Mouse (Mus musculus) midbrain, embryonic 10.5 days (tissue): Measurements from ENCODE around the gene Klhl24. TPM values are rescaled to one million over a fixed set of nuclear protein-coding genes. Genes with fewer than 3 reads are reported as not detected.
"Not testable (repeated sequence)": the region's sequence is repeated elsewhere in the genome, so short reads cannot be mapped to it uniquely, and the experiment has no call there.

ENCODE experiments used
- DNase-seq: peaks from one replicate; pipeline ENCODE4 v3.0.0-alpha.2; 2017; ENCODE audit warnings: low spot score
- H3K27ac ChIP-seq: fragments of 300-500 bp; sonication (generic); replicated peaks from 2 replicates; pipeline ENCODE4 v1.5.1; 2016; ENCODE audit warnings: mild to moderate bottlenecking
- H3K27me3 ChIP-seq: fragments of 300-500 bp; sonication (generic); 2 replicates; pipeline ENCODE4 v1.6.1; 2016; ENCODE audit warnings: low read depth, mild to moderate bottlenecking; ENCODE audit not compliant: poor library complexity, severe bottlenecking
- H3K36me3 ChIP-seq: fragments of 300-500 bp; sonication (generic); 2 replicates; pipeline ENCODE4 v1.6.1; 2016; ENCODE audit warnings: mild to moderate bottlenecking, moderate library complexity
- H3K4me1 ChIP-seq: fragments of 300-500 bp; sonication (generic); 2 replicates; pipeline ENCODE4 v1.6.1; 2016
- H3K4me3 ChIP-seq: fragments of 300-500 bp; sonication (generic); 2 replicates; pipeline ENCODE4 v1.5.1; 2016; ENCODE audit warnings: mild to moderate bottlenecking, moderate library complexity
- H3K9me3 ChIP-seq: fragments of 300-500 bp; sonication (generic); replicated peaks from 2 replicates; pipeline ENCODE4 v1.6.1; 2016; ENCODE audit warnings: mild to moderate bottlenecking
- WGBS: fragments of 180-500 bp; shearing (Covaris S2); methylation state at CpG from one replicate; pipeline ENCODE4 v1.1.7; 2016; 5-methylcytosine and 5-hydroxymethylcytosine counted together
- polyA plus RNA-seq: library from polyadenylated mRNA; unstranded; fragments of >200 nt; fragmentation: Nextera tagmentation; extraction: Ambion mirVana; gene quantifications from 2 replicates; pipeline ENCODE4 v1.2.1, GENCODE M21; 2016

Klhl24 gene
- polyA plus RNA-seq, 1 experiment from 2014 or later: 20.6 TPM

DNA sequence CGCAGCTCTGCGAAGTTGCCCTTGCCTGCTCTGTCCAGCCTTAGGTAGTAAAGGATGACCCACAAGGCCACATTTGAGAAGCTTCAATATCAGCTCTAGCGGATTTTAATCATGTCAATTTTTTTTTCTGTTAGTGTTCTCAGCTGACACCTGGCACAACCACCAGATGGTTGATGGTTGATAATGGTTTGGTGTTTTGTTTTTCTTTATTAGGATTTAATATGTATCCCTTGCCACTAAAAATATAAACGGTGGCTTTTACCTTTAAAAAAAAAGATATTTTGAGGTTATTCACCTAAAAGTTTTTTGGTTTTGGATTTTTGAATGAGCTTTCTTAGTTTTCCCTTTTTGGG lies 1.0 kb downstream of the Klhl24 start:
- peak overlapping the region; percentile 98 for H3K27ac ChIP-seq
- H3K27me3 ChIP-seq: no peaks in the 10 kb centered on the region
- no peak for DNase-seq
- peaks cover 23% of the 10 kb centered on the region for H3K36me3 ChIP-seq
- H3K4me1 ChIP-seq: peaks cover 9% of the 10 kb centered on the region; the same call in 1 of the 2 replicates
- H3K4me3 ChIP-seq: peak overlapping the region; percentile 95
- WGBS: 10% methylated on average over 4 of the region's 4 CpGs
- H3K9me3 ChIP-seq: peaks cover 8% of the 10 kb centered on the region

DNA sequence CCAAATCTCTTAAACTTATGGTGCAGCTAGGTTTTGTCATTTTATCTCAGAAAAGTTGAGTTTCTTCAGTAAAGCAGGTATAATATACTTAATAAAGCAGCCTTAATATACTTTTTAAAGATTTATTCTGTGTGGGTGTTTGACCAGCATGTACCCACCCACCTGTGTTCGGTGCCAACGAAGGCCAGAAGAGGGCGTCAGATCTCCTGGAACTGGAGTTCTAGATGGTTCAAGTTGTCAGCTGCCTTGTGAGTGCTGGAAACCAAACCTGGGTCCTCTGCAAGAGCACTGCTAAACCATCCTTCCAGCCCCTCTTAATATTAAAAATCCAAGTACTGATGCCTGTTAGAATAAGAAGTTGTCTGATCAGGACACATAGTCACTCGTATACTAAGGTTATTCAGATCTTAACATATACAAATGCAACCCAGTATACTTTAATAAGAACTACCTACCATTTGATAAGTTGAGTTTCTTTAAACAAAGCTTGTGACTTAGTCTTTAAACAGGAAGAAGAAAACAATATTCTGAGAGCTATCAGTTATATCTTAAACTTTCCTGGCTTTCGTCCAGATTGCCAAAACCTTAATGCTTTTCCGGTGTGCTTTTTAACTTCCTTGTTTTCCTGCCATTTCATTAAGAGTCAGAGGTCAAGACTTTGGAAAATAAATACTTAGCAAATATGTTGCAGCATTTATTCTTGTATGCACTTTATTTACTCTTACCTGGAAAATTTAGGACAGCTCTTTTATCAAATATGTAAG lies 1.7 kb downstream of the Klhl24 start:
- Histone ChIP-seq H3K4me3 (peak overlapping the region; percentile 95), H3K4me1 (peaks cover 9% of the 10 kb centered on the region; the same call in 1 of the 2 replicates), H3K27ac (no peak overlapping the region), H3K9me3 (peaks cover 15% of the 10 kb centered on the region), H3K36me3 (peaks cover 30% of the 10 kb centered on the region), H3K27me3 (no peaks in the 10 kb centered on the region)
- no peak for DNase-seq
- WGBS: 92% methylated on average over 6 of the region's 6 CpGs

DNA sequence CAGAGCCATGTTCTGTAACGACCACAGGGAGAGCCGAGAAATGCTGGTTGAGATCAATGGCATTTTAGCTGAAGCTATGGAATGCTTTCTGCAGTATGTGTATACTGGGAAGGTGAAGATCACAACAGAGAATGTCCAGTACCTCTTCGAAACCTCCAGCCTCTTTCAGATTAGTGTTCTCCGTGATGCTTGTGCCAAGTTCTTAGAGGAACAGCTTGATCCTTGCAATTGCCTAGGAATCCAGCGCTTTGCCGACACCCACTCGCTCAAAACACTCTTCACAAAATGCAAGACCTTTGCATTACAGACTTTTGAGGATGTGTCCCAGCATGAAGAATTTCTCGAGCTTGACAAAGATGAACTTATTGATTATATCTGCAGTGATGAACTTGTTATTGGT lies 9.7 kb downstream of the Klhl24 start:
- 96% methylated on average over 8 of the region's 8 CpGs for WGBS
- no peak overlapping the region for H3K4me3 ChIP-seq
- peaks cover 98% of the 10 kb centered on the region for H3K36me3 ChIP-seq
- DNase-seq: no peak
- H3K27me3 ChIP-seq: no peaks in the 10 kb centered on the region
- H3K27ac ChIP-seq: no peak overlapping the region
- peaks cover 27% of the 10 kb centered on the region for H3K9me3 ChIP-seq
- no peaks in the 10 kb centered on the region for H3K4me1 ChIP-seq

- DNase-seq: no peak
- 92% methylated on average over 6 of the region's 6 CpGs for WGBS
- peaks cover 96% of the 10 kb centered on the region for H3K36me3 ChIP-seq
Observed at GRCm38 (mm10) chr16:20108961-20109360, 11.6 kb downstream of the Klhl24 start.

DNA sequence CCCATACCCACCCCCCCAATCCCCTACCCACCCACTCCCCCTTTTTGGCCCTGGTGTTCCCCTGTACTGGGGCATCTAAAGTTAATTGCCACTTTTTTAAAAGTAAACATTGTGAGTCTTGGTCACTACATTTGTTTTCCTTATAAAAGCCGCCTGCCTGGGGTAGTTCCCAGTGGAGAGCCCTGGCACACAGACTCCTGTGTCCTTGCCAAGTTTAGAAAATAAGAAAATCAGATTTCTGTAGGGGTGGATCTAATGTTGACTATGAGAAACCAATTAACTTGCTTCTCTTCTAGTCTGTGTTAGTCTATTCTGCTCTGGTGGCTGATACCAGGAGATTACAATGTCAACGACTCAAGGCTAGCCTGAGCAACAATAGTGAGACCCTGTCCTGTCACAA lies 15.3 kb downstream of the Klhl24 start:
- Histone ChIP-seq H3K9me3 (peaks cover 9% of the 10 kb centered on the region; the same call in 1 of the 2 replicates), H3K4me3 (no peak overlapping the region), H3K4me1 (peaks cover 7% of the 10 kb centered on the region), H3K27me3 (peaks cover 20% of the 10 kb centered on the region), H3K27ac (no peak overlapping the region), H3K36me3 (peaks cover 72% of the 10 kb centered on the region)
- WGBS: 88% methylated on average over 2 of the region's 2 CpGs
- DNase-seq: no peak

More at GRCm38 (mm10) chr16:20108961-20109360, 11.6 kb downstream of the Klhl24 start:
- H3K4me1 ChIP-seq: no peaks in the 10 kb centered on the region
- H3K27me3 ChIP-seq: no peaks in the 10 kb centered on the region; the same call in 1 of the 2 replicates
- H3K27ac ChIP-seq: no peak overlapping the region
- no peak overlapping the region for H3K4me3 ChIP-seq
- H3K9me3 ChIP-seq: peaks cover 13% of the 10 kb centered on the region

DNA sequence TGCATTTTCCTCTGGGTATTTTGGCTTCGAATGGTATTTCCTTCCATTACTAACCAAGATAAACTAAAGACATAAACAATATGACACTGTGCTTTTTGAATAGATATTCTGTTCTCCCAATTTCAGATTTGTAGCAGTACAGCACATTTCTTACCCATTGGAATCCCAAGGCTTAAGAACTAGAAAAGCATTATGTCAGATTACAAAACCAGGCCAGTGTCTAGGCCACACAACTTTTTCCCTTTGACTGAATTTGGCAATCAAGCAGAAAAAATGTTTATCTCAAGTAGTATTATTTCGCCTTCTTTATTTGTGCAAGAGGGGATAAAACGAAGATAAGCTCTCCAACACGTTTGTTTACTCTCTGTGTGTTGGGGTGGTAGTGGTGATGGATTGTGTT lies 18.7 kb downstream of the Klhl24 start:
- Histone ChIP-seq H3K4me1 (peaks cover 26% of the 10 kb centered on the region), H3K9me3 (no peaks in the 10 kb centered on the region), H3K27ac (no peak overlapping the region), H3K4me3 (no peak overlapping the region), H3K27me3 (peaks cover 44% of the 10 kb centered on the region), H3K36me3 (peaks cover 64% of the 10 kb centered on the region)
- 79% methylated on average over 4 of the region's 4 CpGs for WGBS
- DNase-seq: no peak

GRCm38 (mm10) chr16:20126319-20126883 lies 29.1 kb downstream of the Klhl24 start:
- H3K9me3 ChIP-seq, H3K4me3 ChIP-seq, H3K27ac ChIP-seq, H3K27me3 ChIP-seq, H3K4me1 ChIP-seq, DNase-seq: not testable (repeated sequence)
- 88% methylated on average over 10 of the region's 10 CpGs for WGBS
- H3K36me3 ChIP-seq: peaks cover 51% of the 10 kb centered on the region

DNA sequence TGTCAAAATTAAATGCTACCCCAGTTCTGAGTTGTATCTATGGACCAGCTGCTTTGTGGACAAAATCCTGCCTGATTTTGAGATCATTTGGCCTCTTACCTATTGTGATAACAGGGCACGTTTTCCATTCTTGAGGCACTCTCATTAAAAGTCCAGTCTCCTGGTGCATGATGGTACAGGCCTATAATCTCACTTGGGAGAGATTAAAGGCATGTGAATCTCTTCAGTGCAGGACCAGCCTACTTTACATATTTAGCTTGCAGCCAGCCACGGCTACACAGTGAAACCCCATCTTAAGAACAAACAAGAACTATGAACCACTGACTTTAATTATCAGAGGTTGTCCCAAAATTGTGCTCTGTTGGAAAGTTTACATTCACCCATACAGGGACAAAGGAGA lies 33.1 kb downstream of the Klhl24 start:
- Histone ChIP-seq H3K27ac (no peak overlapping the region), H3K27me3 (no peaks in the 10 kb centered on the region), H3K4me1 (peaks cover 8% of the 10 kb centered on the region), H3K9me3 (no peaks in the 10 kb centered on the region), H3K36me3 (peaks cover 15% of the 10 kb centered on the region), H3K4me3 (no peak overlapping the region)
- WGBS: 59% methylated on average over 2 of the region's 2 CpGs
- DNase-seq: no peak

- 1% methylated on average over 92 of the region's 92 CpGs for WGBS
- peaks cover 5% of the 10 kb centered on the region; the same call in 1 of the 2 replicates for H3K9me3 ChIP-seq
Observed at GRCm38 (mm10) chr16:20140772-20141531, 43.6 kb downstream of the Klhl24 start, which contains the start of gene Yeats2. Yeats2 (plus strand) TSS chr16:20141063.

DNA sequence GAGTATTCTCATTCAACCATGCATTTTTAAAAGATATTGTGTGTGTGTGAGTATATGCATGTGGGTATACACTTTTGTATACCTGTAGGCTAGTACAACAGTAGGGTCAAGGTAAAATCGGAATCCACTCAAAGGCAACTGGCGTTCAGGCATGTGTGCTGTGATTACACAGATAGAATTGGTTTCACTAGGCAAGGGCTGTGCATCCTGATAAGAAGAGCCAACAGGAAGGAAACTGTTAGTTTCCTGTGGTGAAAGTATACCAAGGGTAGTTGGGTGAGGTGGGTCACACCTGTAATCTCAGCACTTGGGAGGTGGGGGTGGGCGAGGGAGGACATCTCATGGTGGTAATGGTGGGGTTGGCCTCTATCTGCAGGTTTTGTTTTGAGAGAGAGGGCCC lies 47.2 kb downstream of the Klhl24 start:
- Histone ChIP-seq H3K36me3 (peaks cover 36% of the 10 kb centered on the region), H3K9me3 (peaks cover 5% of the 10 kb centered on the region; the same call in 1 of the 2 replicates), H3K4me3 (no peak overlapping the region), H3K27me3 (no peaks in the 10 kb centered on the region), H3K27ac (no peak overlapping the region), H3K4me1 (peaks cover 16% of the 10 kb centered on the region)
- DNase-seq: no peak
- 97% methylated on average over 3 of the region's 3 CpGs for WGBS

More at GRCm38 (mm10) chr16:20140772-20141531, 43.6 kb downstream of the Klhl24 start, which contains the start of gene Yeats2:
- peaks cover 34% of the 10 kb centered on the region for H3K36me3 ChIP-seq
- DNase-seq: peak; percentile 85
- peak within 1 kb of the TSS; percentile 99 for H3K27ac ChIP-seq
- H3K27me3 ChIP-seq: no peaks in the 10 kb centered on the region
- peaks cover 16% of the 10 kb centered on the region for H3K4me1 ChIP-seq
- peak within 1 kb of the TSS; percentile 85 for H3K4me3 ChIP-seq

DNA sequence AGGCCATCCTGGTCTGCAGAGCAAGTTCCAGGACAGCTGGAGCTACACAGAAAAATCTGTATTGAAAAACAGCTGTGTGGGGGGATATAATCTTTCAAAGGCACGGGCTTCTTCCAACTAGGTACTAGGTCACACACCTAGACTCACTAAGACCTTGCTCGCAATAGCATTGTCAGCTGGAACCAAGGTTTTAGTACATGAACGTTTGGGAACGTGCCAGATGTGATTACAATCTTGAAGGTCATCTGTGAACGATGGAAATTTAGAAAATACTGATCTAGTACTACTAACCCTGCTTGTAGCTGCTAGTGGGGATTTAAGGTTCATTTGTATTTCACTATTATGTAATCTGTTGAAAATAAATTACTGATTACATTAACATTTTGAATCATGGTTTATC lies 54.6 kb downstream of the Klhl24 start:
- Histone ChIP-seq H3K4me3 (no peak overlapping the region), H3K27ac (no peak overlapping the region), H3K4me1 (no peaks in the 10 kb centered on the region), H3K9me3 (no peaks in the 10 kb centered on the region), H3K36me3 (peaks cover 62% of the 10 kb centered on the region), H3K27me3 (no peaks in the 10 kb centered on the region)
- no peak for DNase-seq
- 93% methylated on average over 5 of the region's 5 CpGs for WGBS

DNA sequence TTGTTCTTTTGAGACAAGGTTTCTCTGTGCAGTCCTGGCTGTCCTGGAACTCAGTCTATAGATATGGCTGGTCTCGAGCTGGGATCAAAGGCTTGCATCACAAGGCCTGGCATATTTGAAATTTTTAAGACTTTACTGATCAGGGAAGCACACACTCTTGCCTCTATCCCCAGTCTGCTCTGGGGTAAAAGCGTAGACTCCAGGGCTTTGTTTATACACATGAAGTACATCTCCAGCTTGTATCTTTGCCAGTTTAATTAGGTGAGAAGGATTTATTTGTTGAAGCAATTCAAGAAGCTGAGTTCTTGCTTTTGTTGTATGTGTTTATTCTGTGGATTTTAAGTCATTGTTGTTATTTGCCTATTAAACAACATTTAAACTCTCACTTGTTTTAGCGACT lies 56.4 kb downstream of the Klhl24 start:
- Histone ChIP-seq H3K27me3 (no peaks in the 10 kb centered on the region), H3K4me3 (no peak overlapping the region), H3K36me3 (peaks cover 77% of the 10 kb centered on the region), H3K27ac (no peak overlapping the region), H3K9me3 (no peaks in the 10 kb centered on the region), H3K4me1 (no peaks in the 10 kb centered on the region)
- 72% methylated on average over 3 of the region's 3 CpGs for WGBS
- DNase-seq: no peak
